Mouse (Mus musculus): ENCODE data around the gene Nap1l5. TPM values are rescaled to one million over a fixed set of nuclear protein-coding genes. Genes with fewer than 3 reads are reported as not detected.

Gene Nap1l5
- total RNA-seq (2023), result not detected

DNA sequence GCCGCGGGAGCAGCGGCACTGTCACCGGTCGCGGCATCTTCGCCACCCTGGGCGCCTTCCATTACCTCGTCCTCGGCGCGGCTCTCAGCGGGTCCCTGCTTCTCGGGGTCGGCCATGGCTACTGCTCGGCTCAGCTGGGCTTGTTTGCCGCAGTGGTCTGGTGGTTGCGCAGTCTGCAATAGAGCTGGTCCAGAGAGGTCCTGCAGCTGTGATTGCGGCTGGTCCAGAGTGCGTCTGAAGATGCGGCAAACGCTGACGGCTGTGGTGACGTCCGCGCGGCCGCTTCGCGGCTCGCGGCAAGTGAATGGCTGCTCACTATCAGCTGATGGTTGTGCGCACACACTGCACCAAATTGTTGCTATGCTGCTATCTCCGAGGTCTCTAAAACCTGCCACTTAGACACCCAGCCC lies at the start of gene Nap1l5:
TSS of gene Nap1l5 (minus strand) at position 225 of the 410 bp plus-strand sequence.

Other genes starting within 250 kb of the Nap1l5 start
- 188 TPM for gene Herc3, start 75.6 kb downstream of the Nap1l5 start, total RNA-seq (2023)
- gene Fam13a, start 117.5 kb upstream of the Nap1l5 start, total RNA-seq (2023), result not detected